Mouse (Mus musculus) inflammation-experienced regulatory T-cells, adult 6 months (primary cell): ENCODE data around the gene Gadd45b. TPM values are rescaled to one million over a fixed set of nuclear protein-coding genes. Genes with fewer than 3 reads are reported as not detected.

Experiments
- ATAC-seq: one replicate; pipeline ENCODE4 v1.8.0; 2017
- polyA plus RNA-seq, 3 experiments: library from polyadenylated mRNA; unstranded; fragments of 100-300 nt; shearing (Covaris generic); gene quantifications; one replicate each; pipeline ENCODE4 v1.2.1; 2017

Gene Gadd45b
- polyA plus RNA-seq, 3 experiments from 2014 or later, result 26.4 to 51.5 (median 39.3) TPM

DNA sequence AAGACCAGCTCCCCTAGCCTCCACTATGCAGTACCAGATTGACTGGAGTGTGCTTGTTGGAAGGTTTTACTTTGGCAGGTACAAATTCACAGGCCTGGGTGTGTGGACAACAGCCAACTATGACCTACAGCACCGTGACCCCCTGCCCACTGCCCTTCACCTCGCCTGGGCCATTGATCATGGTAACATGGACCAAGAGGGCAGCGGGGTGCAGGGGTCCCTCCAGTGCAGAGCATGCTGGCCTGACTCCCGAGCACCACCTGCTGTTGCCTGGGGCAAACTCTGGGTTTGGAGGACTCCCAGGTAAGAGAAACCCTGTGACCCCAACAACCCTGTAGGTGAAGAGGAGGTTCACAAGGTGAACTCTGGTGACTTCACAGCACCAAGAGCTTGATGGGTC is 27.9 kb downstream of the Gadd45b start:
- no peak for ATAC-seq

DNA sequence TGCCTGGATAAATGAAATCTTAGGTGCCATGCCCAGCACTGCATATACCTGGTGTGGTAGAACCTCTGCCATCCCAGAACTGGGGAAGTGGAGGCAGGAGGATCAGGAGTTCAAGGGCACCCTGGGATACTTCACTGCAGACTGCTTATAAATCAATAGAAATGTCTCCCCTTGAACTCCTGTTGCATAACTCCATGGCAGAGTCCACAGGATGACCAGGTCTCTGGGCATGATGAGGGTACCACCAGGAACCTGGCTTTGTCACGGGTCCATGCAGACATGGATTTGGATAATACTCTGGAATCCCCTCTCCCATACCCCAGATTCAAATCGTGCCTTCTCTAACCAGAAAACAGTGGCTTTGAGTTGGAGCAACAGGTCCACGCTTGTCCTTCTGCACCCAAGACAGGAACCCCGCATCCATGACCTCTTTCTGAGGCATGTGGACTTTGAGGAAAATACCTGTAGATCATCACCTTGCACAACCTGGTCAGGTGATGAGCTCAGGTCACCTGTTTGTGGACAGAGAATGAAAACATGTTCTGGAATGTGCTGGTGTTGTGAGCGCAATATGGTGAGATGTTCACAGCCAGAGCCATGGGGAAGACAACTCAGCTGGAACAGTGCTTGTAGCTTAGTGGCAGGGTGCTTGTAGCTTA is 29.2 kb downstream of the Gadd45b start:
- ATAC-seq, result no peak

DNA sequence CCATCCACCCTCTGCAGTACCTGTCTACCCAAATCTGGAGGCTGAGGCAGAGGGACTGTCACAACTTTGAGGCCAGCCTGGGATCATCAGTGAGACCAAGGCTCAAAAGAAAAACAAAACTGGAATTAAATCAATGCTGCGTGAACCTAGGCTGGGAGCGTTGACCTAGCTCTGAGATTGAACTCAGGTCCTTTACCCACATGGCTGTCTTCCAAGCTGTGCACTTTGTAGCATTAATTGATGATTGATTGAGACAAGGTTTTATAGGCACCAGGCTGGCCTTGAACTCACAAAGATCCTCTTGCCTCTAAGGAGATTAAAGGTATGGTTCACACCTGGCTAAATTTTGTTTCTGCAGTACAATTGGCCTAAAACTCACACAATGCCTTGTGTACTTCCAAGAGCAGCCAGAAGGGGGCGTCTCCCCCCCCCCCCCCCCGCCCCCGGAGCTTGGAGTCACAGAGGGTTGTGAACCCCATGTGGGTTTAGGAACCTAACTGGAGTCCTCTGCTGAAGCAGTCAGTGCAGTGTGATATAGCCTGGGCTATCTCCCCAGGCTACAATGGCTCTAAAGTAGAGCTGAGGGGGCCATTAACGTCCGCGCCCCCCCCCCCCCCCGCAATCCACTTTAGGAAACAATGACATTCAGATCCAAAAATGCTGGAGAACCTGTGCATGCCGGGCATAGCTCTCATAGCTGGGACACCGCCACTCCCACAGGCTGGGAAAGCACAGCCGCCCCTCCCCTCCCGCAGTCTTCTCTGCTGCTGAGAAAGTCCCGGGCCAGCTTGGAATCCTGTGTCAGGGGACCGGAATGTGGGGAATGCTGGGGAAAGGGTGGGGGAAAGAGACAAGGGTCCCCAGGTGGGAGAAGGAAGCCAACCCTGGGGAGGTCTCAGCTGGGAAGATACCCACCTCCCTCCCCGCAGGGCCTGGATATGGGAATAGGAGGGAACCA is 31.0 kb downstream of the Gadd45b start:
- no peak for ATAC-seq

- no peak for ATAC-seq
These were observed 32.2 kb downstream of the Gadd45b start for GRCm38 (mm10) chr10:80962051-80962472.

DNA sequence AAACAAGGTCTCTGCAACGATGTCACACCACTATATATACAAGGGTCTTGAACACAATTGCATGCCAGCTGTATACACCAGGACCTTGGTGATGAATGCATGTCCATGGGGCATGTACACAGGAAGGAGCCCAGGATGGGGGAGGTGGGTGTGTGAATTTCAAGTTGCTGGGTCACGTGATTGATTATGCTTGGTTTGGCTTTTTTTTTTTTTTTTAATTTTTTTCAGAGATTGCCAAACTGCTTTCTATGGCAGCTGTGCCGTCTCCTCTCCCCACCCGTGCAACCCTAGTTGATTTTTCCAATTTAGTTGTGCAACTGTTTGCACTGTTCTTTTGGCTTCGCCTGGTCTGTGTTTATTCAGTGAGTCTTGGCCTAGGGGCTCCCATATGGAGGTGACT is 32.7 kb downstream of the Gadd45b start:
- no peak for ATAC-seq

DNA sequence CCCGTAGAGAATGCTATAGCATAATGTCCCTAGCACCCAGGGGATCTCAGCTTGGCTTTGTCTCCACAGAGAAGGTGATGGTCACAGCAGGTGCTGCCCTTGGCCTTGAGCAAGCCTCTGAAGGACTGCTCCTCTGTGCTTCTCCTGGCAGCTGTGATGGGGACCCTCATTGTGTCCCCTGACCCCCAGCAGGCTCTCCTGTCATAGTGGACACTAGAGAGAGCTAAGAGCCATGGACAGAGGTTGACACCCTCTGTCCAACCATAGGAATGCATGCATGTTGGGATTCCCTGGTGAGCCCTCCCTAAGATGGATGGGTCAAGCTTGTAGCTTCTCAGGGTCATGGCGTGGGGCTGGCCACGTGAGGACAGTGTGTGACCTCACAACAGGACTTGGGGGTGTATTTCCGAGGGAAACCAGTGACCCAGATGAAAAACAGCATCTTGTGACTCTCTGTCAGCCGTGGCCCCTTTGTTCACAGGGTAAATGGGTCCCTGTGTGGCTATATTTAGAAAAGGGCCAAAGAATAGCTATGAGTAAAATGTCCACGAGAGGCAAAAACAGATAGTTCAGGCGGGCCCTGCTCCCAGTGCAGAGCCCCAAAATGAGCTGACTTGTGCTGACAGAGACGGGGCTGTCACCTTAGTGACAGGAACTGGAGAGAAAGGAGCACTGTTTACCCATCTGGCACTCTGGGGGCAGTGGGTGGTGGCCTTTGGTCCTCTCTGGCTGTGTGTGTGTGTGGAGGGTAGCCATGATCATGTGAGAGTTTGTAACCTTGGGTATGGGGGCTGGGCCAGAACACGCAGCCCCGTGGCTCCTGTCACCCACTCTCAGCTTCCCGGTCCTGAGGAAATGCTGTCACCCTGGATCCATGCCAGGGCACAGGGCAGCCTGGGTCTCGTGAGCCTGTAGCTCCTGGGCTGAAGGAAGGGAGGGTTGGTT is 33.4 kb downstream of the Gadd45b start:
- no peak for ATAC-seq

DNA sequence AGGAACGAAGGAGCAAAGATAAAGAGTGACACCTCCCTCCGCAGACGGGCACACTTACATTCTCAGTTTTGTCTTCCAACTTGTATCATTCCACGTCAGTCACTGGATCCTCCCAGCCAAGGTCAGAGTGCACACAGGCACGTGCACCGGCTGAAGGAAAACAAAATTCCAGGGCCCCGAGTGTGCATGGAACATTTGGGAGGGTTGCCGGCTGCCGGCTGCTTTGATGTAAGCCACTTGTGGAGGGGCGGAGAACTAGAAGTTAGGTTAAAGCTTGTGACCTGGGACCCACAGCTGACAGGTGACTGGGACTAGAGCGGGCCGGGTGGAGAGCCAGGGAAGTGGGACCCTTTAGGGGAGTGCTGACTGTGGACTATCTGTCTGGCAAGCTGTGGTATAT is 36.4 kb downstream of the Gadd45b start:
- ATAC-seq, result no peak

DNA sequence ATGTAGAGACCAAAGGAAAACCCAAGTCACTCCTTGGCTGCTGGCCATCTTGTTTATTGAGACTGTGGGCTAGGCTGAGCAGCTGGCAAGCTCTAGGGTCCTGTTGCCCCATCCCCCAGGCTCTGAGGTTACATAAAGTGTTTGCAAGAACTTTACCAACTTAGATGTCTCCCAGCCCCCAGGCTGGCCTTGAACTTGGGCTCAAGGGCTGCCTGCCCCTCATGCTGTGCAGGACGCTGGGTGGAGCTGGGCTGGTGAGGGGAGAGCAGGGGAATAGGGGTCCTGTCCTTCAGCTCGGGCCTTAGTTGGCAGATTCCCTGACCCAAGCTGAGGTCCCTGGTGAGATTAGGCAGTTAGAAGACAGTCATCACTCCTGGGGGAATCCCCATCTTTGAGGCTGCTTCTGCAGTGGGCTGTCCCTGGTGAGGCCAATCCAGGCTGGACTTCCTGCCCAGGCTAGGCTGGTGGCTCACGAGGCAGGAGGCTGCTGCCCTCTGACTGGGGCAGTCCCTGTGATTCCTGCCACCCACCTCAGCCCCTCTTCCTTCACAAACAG is 37.3 kb downstream of the Gadd45b start:
- ATAC-seq, result peak; percentile 82

- no peak for ATAC-seq
These were observed 38.2 kb downstream of the Gadd45b start for GRCm38 (mm10) chr10:80968106-80968505.

DNA sequence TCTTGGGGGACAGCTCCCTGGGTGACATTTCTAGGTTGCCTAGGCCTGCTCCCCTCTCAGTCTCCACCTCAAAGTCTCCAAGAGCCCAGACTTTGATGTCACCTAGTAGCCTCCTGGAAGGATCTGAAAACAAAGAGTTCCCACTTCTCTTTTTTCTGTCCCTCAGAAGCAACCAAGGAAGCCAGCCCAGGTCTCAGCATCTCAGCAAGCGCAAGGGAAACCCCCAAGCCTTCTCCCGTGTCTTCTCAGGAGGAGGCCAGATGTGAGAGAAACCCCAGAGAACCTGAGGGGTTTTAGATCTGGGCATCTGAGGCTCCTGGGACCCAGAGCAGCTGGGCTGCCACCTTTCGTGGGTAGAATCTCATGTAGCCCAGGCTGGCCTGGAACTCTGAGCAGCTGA is 39.4 kb downstream of the Gadd45b start:
- ATAC-seq, result no peak

- ATAC-seq, result no peak
These were observed 40.3 kb downstream of the Gadd45b start for GRCm38 (mm10) chr10:80970159-80970558.

- no peak for ATAC-seq
These were observed 41.7 kb downstream of the Gadd45b start for GRCm38 (mm10) chr10:80971533-80971932.

- no peak for ATAC-seq
These were observed 42.5 kb downstream of the Gadd45b start for GRCm38 (mm10) chr10:80972071-80972987.

GRCm38 (mm10) chr10:80973722-80974121 is 43.8 kb downstream of the Gadd45b start:
- ATAC-seq, result no peak

GRCm38 (mm10) chr10:80975478-80975877 is 45.6 kb downstream of the Gadd45b start:
- ATAC-seq, result no peak

- ATAC-seq, result no peak
These were observed 51.8 kb downstream of the Gadd45b start for GRCm38 (mm10) chr10:80981564-80982112.
